Mouse (Mus musculus) cortical plate, adult 2 months (tissue): ENCODE measurements around the gene Snx11.

Experiments used
- CTCF ChIP-seq: fragments of 200-500 bp; IDR thresholded peaks from 2 replicates; pipeline ENCODE4 v1.5.1; 2011; ENCODE audit warnings: mild to moderate bottlenecking, control low read depth, low read length; ENCODE audit not compliant: insufficient read depth; ENCODE audit errors: extremely low read depth
- POLR2A ChIP-seq: fragments of 200-500 bp; IDR thresholded peaks from 2 replicates; pipeline ENCODE4 v1.6.1; 2011; ENCODE audit warnings: mild to moderate bottlenecking, low read length, control low read depth; ENCODE audit not compliant: insufficient read depth; ENCODE audit errors: extremely low read depth

DNA sequence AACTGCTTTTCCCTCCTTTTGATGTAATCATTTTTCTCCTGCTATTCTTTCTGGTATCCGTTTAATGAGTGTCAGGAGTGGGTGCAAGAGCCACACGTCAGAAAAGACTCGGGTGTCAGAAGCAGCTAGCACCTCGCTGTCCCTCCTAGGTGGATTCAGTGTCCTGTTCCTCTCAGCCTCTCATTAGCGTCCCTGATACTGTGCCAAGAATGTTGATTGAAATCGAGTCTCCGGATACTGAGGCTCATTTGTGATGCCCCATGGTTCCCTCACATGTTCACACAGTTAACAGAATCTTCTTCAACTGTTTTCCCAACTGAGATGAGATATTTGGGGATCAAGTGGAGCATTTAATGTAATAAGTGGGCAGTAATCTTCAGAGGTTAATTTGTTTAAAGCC is 58.8 kb downstream of the Snx11 start:
- TF ChIP-seq CTCF = no peak
- no peak for TF ChIP-seq POLR2A
